Mouse (Mus musculus) brain, embryonic 18.5 days (tissue): ENCODE measurements around the gene Mgme1.

Experiments used
- DNase-seq: peaks from one replicate; pipeline ENCODE4 v3.0.0-alpha.2; 2012; ENCODE audit warnings: low read depth, low spot score

The Mgme1 gene

DNA sequence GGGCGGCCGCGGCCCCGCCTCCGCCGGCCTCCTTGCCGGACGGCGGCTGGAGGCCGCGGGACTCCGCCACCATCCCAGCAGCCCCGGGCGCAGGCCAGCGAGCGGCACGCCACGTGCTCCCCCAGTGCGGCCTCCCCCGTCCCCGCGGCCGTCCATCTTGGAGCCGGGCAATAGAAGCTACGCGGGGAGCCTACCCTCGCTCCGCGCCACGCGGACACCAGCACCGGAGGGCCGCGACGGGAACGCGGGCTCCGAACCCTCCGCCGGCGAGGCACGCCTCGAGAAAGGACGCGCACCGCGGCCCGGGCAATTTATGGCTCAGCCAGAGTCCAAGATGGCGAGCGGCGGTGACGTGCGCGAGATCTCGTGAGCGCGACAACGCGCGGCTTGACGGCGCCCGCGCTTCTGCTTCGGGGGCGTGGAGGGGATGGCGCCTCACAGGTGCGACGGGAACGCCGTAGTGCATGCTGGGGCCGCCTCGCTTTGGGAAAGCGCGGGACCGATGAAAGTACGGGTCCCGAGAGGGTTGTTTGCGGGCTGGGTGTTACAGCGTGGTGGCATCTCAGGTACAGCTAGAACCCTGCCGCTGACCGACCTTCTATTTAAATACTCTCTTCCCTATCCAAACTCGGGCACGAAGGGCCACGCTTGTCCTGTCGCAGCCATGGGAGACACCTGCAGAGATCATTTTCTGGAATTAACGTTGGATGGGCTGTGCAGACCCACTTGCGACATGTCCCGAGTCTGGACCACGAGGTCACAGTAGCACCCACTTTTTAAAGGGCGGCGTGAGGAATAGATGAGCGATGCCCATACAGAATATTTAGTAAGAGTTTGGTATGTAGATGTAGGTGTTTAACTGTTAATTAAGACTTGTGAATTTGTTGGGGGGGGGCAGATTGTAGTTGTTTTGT, at the start of gene Mgme1, which contains the start of gene Snx5:
TSS of gene Mgme1 (plus strand) at position 157 of the 914 bp plus-strand sequence.
TSS of gene Snx5 (minus strand) at position 400 of the 914 bp plus-strand sequence.
- DNase-seq = peak; percentile 87

DNA sequence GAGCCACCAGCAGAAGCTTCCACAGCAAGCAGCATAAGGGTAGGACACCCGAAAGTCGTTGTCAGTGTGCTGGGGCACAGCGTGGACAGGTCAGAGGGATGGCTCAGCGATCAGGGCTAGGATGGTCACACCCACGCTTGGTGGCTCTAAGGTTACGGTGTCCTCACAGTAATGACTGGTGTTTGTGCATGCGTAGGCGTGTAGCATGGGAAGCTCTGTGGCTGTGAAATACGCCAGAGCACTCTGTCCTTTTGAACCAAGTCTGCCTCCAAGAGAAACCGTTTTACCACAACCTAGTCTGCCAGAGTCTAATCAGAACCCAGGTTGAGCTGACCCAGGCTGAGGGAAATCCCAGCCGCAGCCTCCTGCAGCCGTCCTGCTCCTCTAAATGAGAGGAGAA, 46.1 kb upstream of the Mgme1 start:
- no peak for DNase-seq

DNA sequence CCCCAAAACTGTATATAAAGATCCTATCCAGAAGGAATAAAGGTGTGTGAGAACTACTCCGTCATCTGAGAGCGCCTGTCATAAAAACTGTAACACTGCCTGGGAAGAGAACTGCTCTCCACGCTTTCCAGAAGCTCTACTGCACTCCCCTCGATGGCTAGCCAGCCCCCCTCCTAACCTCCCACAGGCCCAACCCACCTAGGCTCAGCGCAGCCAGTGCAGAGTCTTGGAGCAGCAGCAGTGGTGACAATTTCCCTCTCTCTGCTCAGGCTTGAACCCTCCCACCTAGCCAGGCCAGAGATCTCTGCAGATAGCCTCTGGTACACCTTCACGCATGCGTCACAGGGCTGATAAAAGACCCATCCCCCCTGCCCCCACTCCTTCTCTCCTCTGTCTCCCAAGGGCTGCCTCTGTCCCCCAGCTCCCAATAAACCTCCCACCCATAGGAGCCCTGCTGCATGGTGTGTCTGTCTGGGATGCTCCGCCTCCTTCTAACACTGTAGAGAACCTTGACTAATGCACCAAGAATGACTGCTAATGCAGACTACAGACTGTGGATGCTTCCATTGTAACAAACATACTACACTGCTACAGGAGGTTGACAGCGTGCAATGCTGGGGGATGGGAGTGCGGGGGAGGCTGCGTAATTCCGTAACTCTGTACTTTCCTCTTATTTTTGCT, 43.4 kb upstream of the Mgme1 start:
- DNase-seq = no peak

DNA sequence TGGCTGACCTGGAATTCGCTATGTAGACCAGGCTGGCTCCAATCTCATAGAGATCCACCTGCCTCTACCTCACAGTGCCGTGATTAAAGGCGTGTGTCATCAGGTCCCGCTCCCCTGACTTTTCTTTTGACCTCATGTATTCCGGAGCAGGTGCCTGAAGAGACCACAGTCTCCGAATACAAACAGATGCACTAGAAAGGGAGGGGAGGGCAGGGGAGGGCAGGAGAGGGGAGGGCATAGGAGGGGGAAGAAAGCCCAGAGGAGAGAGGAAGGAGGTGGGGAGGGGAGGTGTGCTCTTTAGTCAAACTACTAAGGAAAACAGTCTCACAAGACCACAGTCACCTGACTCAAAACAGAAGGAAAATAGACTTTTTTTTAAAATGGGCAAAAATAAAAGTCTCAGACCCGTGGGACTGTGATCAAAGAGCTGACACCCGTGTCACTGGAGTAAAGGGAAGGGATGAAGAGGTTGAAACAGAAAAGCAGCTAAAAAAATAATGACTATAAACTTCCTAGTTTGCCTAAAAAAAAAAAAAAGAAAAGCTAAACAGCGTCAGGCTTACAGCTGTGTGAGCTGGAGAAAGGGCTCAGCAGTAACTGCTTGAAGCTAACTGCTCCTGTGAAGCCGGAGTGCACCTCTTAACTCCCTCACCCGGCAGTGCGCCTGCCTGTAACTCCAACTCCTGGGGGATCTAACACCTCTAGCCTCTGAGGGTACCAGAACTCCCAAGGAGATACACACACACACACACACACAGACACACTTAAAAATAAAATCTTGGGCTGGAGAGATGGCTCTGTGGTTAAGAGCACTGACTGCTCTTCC, 41.7 kb upstream of the Mgme1 start:
- DNase-seq = no peak

DNA sequence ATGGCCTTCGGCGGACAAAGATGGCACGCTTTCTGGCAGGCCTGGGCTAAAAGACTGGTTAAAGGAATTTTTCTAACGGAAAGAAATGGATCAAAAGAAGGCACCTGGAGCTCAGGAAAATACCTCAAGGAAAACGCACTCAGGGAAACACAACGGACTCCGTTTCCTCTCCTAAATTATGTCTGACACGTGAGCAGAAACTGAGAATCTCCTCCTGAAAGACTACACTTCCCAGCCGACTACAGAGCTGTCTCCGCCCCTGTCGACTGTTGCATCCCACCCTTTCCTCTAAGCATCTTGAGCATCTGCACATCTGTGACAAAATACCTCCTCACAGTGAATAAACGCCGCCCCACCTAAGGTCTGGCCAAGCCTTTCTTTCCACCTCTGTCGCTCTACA, 40.8 kb upstream of the Mgme1 start:
- DNase-seq = no peak

DNA sequence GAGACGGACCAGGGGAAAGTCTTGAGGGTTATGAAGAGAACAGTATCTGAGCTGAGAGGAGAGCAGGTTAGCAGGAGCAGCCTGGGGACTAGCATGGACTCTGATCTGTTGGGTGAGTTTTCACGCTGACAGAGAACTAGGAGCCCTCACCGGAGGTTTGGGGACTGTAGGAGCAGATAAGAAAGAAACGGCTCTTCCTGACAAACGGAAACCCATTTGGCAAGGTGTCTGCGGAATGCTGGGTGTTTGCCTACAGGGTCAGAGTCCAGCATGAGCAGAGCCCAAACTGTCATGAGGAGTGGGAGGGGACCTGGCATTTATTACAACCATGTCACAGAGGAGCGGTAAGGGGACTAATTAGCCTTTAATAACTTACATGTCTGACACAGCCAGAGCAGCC, 40.0 kb upstream of the Mgme1 start:
- no peak for DNase-seq

DNA sequence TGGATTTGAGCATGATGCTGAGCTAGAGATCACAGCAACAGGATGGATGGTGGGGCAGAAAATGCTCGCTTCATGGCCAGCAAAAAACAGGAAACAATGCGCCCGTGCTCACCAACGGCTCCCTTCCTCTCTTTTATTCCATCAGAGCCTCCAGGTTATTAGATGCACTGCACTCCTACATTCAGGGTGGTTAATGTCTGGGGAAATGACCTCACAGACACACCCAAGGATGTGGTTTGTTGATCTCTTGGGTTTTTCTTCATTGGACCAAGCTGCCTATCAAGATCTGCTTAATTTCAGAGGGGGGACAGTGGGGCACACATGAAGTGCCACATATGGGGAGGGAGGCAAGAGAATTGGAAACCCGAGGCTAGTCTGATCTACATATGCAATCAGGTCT, 39.3 kb upstream of the Mgme1 start:
- no peak for DNase-seq

DNA sequence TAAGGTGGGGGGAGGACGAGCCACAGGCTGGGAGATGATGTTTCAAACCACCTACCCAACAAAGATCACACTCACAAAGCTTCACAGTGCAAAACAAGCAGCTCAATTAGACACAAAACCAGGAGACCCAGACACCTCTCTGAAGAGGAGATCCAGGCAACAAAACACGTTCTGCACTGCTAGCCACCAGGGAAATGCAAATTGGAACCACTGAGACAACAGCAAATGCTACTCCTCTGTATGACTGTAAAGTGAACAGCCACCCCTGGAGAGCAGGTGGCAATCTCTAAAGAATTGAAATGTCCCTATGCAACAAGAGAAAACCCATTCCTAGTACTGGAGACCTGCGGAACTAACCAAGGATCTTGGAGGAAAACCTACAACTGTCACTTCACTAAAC, 36.9 kb upstream of the Mgme1 start:
- no peak for DNase-seq

DNA sequence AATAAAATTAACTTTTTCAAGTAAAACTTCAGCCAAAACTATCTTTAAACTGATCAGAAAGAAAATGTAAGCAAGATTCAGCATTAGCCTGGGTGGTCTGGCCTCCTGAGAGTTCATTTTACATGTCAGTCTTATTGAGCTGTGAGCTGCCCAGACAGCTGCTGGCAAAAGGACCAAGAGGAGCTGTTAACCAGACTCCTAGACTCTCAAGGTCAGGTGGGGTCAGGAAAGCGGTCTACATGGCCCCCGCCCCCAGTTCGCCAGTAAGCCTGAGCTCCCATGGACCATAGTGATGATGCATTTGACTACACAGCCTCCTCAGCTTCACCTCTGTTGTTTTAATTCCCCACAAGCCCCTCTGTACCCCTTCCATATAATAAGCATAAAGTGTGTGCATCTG, 34.7 kb upstream of the Mgme1 start:
- DNase-seq = no peak

DNA sequence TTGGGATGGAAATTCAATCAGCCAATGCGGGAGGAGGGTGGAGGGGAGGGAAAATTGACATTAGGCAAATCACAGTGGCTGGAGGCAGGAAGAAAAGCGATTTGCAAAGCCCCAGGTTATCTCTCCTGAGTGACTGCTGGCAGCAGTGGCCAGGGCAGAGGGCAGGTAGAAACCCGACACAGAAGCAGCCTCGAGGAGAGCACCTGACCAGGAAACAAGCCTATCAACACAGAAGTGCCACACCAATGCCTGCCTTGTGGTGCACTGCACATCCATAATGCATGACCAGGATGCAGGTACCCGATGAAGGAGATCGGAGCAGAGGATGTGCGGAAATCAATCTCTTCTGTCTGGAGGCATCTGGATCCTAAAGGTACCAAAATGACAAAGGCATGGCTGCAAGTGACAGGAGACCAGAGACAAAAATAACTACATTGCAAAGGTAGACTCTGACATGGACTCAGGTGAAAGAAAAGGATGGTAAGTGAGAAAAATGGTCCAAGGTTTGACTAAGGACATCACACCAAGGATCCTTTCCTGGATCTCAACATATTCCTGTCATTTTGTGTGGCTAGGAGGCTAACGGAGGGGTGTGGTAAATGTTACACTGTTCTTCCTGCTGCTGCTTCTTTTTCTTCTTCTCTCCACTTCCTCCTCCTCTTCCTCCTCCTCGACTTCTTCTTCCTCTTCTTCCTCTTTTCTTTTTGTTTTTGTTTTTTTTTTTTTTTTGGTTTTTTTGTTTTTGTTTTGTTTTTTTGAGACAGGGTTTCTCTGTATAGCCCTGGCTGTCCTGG, 33.5 kb upstream of the Mgme1 start:
- DNase-seq = no peak

DNA sequence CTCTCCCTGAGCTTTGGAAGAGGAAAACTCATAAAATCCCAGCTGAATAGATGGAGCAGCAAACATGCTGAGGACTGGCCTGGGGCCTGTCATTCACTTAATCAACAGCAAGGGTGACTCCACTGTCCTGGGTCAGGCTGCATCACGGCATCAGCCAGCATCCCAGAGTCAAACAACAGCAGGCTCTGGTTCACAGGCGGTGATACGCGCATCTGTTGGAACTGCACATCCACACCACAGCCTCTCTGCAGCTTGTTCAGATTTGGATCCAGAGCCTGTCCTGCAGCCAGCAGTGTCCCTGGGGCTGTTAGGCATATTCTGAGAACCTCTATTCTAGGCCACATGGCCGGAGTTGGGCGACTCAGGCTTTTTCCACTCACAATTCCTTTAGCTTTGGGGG, 32.1 kb upstream of the Mgme1 start:
- DNase-seq = no peak

DNA sequence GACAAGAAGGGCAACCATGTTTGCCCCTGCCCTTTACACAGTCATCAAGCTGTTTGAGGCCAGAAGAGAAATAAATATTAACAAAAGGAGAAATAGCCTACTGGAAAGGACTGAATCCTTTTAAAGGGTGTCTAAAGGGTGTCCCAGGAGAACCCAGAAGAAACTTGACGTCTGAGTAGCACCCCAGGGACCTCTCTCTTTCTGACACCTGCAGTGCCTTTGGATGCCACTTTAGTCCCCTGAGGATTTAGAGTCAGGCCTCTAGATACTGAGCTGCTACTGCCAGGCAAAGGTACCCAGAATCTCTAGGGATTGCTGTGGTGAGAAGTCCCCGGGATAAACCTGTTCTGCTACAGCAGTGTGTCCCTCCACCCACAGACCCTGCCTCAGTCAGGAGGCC, 31.1 kb upstream of the Mgme1 start:
- DNase-seq = no peak

DNA sequence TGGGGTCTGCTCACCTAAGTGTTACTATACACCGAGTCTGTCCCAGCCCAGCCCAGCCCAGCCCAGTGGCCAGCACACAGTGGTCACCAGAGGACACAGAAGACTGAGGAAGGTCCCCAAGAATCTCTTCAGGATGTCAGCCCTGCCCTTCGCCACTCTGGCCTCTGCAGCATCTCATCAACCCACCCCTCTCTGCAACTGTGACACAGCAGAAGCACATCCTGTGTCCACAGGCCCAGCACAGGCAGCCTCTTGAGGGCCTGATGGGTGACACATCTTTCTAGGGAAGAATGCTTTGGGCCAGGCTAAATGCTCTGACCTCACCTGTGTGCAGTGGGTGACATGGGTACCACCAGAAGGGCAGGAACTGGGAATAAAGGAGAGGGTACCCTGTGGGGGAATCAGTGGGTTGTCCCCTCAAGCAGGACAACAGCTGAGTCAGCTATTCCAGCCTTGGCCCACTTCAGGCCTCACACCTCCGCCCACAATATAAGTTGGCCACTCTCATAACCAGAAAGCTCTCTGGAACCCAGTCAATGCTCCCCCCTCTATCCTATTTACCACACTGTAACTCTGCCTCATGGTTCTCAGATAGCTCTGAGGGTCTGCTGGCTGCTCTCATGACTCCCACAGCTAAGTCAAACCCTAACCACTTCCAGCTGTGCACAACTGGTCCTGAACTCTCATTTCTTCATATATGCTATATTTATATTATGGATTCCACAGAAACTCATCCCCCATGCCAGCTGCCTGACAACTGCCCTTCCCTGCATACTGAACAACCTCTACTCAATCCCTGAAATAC, 30.2 kb upstream of the Mgme1 start:
- no peak for DNase-seq

DNA sequence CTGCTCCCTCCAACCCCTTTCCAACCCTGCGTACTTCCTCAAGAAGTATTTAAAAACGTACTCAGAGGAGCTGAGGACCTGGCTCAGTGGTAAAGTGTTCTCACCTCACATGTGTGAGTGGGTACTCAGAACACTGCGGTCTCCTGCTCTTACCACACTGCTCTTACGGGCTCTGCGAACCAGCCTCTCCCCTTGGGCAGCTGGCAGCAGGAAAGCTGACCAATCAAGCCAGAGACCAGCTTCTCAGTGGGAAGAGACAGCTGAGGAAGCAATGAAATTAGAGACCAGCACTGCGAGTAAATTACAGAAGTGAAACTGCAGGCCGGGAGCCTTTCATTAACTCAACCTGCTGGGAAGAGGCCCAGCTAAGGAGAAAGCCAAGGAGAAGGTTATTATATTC, 25.0 kb upstream of the Mgme1 start:
- DNase-seq = no peak

DNA sequence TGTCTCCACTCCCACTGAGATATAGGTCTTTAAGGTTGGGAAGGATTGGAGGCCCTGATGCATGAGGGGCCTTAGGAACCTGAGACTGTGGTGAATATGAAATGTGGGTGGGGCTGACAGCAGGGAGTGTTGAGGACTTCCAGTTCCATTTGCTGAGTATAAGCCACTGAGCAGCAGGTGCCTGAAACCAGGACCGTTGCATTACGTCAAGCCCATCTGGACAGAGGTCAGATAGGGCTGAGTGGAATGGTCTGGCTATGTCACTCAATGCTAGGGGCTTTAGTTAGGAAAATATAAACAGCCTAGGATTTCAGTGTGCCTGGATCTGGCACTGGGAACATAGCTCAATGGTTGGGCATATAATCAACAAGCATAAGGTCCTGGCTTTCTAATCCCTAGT, 24.2 kb upstream of the Mgme1 start:
- no peak for DNase-seq

DNA sequence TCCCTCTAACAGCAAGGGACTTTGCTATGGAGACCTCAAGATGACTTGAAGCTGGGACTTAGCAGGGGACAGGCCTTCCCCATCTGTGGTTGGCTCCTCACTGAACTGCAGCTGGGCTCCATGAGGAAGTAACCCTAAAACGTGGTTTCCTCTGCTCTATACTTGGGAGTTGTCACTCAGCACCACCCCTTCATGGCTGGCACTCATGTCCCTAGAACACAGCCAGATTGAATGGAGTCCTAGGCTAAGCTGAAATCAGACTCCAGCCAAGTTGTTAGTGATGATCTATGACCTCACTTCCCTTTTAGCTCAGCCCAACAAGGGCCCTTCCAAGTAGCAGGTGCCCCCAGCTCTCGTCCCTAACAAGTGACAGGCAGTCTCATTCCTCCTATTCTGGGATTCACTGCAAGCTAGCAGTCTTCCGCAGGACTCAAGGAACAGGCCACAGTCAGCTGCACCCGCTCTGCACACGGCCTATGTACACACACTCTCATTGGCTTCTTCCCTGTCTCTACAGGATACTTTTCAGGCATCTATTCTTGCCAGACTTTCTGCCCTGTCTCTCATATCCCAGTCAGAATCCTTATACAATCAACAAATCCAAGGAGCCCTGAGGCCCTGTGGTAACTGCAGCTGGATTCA, 23.0 kb upstream of the Mgme1 start:
- no peak for DNase-seq

DNA sequence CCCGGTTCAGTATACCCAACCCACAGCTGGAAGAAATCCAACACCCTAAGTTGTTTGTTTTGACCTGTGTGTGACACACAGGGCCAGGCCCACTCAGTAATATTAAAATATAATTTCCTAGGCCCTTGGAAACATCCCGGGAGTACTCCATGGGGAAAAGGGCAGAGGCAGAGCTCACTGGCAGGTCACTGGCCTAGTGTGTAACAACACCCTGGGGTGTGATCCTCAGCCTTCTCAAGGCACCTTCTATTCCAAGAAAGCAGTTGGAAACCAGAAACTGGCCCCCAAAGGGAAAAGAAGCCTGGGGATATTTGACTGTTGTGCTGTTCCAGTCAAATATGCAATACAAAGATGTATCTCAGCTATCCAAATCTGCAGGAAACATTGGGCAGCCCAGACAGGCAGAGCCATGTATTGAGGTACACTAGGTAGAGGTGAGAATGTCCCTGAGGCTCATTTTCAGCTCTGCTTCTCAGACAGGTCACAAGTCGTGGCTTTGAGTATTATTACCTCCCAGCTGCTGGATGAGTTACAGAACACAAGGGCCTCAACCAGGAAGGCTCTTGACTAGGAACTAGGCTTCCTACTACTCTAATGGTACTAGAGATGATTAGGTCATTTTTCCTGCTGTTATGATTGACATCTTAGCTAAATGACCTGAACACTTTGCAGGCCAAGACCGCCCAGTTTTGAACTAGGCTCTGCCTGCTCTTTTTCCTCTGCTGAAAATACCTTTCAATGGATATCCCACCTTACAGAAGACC, 21.7 kb upstream of the Mgme1 start:
- no peak for DNase-seq

DNA sequence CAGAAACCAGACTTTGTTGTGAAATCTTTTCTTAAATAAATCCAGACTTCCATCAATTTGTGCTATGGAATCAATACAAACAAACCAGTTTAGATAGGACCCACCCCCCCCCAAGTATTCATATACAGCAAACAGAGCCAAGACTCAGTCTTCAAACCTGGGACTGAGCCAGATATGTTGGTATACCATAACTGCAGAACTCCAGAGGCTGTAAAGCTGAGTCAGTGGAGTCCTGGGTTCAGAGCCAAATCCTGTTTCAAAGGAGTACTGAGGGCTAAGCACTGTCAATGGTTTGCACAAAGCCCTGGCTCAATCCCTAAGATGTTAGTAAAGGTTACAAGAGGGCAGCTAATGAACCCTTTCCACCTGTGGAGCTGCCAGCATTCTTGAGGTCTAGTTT, 20.4 kb upstream of the Mgme1 start:
- DNase-seq = no peak

DNA sequence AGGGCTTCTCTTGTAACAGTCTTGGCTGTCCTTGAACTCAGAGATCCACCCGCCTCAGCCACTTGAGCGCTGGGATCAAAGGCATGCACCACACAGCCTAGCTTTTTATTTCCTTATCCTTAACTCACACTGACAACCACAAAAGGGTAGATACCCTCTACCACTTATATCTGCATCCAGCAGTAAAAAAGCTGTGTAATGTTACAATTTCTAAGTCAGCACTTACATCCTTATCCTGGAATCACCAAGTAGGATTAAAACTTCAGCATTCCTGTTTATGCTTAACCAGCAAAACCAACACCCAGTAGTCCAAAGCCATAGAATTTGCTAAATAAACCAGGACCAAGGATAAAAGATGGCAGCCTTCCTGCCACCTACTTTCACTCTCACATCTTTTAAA, 7.6 kb upstream of the Mgme1 start:
- DNase-seq = no peak
